Mouse (Mus musculus) right cerebral cortex, postnatal 10 days (tissue): ENCODE data around the gene Slc1a1.

ENCODE experiments used
- DNase-seq, 2 experiments: peaks; one replicate each; pipeline ENCODE4 v3.0.0; 2021; ENCODE audit warnings: low spot score in 2 of 2

Slc1a1 gene

DNA sequence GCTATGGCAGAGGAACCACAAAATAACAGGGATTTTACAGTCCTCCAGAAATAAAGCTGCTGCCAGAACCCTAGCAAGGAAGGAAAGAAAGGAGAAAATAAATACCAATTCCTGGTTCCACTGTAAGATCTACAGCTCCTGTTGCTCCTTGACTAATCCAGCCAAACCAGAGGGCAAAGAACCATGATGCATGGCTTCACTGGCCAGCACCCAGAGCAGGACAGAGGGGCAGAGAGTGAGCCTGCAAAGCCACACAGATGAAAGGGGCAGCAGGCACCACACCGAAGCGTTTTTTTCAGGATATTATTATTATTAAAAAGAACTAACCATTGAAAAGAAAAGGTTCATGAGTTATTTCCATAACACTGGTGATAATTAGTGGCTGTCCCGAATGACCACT, 17.2 kb downstream of the Slc1a1 start:
- no peak for DNase-seq

DNA sequence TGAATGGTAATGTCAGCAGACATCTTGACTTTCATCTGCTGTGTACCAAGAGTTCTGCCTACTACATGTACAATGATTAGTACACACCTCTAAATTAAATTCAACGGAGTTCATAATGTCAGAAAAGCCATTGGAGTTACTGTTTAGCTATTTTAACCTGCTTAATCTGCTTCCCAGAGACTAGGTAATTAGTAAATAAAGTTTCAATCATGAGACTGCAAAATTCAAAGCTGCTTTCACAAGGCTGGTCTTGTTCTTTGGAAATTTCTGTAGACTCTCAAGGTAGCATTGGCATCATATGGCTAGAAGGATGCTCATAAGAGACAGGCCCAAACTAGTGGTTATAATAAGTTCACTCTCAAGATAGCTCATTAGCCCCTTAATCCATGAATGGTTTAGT, 20.0 kb downstream of the Slc1a1 start:
- no peak for DNase-seq

DNA sequence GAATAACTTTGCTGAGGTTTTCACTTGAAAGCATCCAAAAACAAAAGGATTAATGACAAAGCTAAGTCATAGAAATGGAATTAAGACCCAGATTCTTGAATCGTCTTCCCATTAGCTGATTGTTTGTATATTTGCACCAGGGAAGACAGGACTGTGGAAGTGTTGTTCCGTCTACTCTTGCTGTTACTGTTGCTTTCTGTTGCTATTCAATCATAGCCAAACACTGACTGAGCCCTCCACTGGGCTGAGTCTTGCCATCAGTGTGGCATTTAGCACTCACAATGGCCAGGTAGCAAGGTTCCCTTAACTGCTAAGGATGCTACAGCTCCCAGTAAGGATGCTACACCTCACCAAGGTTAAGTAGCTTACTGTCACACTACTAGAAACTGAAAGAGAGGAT, 25.4 kb downstream of the Slc1a1 start:
- DNase-seq, result no peak

DNA sequence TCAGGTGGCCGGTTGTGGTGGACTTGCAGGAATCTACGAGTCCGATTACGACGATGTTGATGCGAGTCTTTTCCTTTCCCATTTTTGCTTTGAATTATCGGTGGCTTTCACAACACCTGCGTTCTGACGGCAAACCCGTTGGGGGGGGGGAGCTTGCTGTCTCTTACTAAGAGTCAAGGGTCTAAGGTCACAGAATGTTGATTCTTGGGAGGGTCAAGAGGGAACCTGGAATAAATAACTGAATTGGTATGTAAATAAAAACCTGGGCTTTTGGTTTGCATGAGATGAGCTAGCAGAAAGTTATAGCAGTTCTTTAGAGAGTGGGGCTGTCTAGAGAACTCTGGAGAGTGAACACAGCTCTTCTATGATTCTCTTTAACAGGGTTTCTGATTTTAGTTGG, 28.8 kb downstream of the Slc1a1 start:
- no peak for DNase-seq

DNA sequence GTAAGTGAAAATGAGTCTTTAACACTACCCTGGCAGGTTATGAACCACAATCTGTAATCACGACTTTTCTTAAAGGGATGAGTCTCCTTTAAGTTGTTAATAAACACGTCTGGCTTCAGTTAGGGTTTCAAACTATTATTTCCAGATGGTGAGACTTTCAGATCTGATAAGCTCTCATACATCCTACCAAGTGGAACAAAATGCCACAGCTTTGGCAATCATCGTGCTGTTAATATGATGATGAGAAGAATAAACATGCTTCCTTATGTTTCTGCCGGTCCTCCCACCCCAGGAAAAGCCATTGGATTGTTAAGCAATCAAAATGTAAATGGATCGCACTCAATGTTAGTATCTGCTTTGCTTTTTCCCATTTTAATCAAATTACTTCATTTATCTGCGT, 30.1 kb downstream of the Slc1a1 start:
- DNase-seq, result no peak

DNA sequence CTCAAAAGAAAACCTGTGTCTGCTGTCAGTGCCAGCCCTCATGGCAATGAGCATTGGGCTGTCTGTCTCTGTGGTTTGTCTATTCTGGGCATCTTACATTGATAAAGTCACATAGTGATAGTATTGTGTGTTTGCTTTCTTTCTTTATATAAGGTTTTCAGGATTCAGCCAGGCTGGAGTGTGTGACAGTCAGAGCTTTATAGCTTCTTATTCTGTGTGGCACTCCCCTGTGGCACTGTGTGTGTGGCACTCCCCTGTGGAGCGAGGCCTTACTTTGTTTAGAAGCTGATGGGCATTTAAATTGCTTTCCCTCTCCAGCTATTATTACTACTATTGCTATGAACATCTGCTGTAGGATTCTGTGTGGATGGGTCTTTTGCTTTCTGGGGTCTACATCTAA, 30.7 kb downstream of the Slc1a1 start:
- DNase-seq, result no peak

DNA sequence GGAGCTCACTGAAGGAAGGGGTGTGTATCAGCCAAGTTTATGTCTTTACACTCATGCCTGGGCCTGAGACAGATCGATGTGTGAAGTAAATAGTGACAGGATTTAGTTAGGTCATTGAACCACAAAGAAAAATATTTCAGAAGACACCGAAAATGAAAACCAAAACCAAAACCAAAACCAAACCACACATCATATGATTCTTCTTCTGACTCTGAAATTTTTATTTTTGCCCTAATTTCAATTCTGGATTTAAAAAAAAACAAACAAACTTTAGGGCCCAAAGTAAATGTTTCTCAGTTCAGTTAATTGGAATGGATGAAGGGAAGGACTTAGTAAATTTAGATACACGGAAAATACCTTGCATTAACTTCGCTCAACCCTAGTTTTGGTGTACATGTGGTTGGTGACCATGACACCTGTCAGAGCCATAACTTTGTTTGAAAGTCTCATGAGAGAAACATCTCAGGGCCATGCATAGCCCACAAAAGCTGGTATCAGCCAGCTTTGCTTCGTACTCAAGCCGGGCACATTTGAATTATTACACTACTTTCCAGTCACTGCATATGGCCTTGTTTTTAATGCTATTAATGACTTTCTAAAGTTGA, 34.5 kb downstream of the Slc1a1 start:
- DNase-seq, result no peak

DNA sequence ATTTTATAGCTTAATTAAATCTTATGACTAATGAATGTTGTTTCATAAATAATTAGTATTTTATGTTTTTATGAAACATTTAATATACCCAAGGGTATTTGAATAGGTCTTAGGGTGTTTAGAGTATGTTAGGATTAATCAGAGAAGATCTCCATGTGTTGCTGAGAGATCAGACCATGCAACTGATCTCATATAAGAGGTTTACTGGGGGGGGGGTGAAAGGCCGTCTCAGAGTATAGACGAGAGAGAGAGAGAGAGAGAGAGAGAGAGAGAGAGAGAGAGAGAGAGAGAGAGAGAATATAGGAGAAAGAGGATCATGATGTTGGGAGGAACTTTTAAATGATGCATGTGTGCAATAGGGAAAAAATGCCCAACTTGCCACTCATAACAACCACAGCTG, 35.5 kb downstream of the Slc1a1 start:
- no peak for DNase-seq

DNA sequence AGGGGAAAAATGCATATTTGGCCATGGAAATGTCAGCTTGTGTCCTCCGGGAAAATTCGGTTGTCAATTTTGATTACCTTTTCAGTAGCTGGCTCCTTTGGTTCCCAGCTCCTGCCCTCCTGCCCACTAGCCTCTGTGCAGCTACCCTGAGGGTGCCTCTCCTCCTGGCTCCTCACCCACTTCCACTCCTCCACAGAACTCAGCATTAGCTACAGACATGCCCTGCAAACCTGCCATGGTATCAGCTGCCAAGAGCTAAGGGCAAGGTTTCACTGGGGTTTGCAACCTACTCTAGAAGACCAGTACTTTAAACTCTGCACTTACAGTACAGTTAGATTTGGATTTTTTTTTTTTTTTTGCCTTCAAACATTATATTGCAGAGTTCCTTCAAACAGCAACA, 44.6 kb downstream of the Slc1a1 start:
- no peak for DNase-seq

DNA sequence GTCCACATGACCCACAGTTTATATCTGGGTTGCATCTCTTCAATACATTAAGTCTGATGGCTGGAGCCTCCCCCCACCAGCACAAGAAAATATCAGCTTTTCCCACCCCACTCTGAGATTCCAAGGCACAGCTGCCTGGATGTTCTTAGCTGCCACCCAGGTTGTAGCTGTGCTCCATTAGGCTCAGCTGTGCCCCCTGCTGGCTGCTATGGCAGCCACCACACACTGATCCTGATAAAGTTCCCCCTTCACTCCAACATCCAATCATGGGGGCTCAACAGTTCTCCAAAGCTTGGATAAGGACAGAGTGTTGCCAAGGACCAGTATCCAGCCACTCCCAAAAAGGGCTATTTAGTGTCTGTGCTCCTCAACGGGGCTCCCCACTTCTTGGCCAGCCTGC, 48.3 kb downstream of the Slc1a1 start:
- peak in 1 of 2 experiments; percentile 42 for DNase-seq

DNA sequence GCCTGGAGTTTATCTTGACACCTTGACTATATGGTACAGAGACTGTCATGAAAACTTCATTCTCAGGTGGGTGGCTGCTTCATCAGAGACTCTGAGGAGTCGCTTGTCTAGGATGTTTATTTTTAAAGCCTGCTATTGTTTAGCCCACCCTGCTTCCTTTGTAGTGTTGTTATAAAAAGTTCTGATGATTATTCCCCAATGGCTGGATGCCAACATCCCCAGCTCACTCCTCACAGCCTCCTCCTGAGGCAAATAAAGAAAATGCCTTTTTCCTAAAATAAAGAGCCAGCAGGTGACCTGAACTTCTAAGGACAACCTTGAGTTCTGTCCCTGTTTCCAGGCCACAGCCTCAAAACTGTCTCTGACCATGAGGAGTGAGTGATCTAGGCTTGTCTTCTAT, 53.6 kb downstream of the Slc1a1 start:
- no peak for DNase-seq

DNA sequence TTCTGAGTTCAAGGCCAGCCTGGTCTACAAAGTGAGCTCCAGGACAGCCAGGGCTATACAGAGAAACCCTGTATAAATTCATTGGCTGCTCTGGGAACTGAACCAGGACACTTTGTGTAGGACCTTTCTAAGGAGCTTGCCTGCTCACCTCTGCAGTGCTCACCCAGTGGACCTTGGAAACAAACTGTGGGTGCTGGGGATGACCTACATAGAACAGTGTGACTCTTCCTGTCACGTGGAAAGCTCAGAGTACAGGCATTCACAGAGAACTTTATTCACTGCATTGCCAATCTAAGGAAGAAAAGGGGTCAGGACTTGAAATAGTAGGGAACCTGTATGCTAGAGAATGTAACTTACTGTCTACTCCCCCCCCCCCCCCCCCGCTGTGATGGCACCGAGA, 54.4 kb downstream of the Slc1a1 start:
- DNase-seq, result no peak

DNA sequence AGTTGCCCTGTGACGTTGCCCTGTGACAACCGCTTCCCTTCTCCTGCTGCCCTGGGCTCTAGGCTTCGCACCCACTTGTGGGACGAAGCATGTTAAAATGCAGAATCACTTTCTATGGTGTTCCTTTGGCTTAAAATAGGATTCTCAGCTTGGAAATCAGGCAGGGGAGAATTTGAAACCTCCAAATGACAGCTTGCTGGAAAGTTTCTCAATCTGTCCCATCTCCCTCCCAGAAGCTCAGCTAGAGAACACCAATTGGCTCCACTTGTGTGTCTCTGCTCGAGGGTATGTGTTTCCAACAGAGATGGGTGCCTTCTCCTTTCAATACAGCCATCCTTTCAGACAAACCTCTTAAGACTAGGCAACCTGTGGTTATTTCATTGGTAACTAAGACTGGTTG, 56.4 kb downstream of the Slc1a1 start:
- peak in 1 of 2 experiments; percentile 42 for DNase-seq

DNA sequence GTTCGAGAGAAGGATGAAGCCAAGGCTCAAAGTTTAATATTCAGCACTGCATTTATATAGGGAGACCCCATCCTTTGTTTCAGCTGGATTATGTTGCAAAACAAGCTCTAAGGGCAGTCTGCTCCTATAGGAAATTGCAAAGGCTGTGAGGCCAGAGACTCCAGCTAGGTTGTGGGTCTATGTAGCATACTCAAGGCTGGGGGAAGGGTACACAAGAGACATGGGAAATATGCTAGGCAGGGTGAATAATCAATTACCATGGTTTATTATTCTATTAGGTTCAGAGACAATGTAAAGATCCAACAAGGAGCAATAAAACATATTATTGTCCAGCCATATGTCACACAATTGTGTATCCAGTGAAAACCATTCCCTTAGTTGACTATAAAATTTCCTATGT, 57.0 kb downstream of the Slc1a1 start:
- no peak for DNase-seq

DNA sequence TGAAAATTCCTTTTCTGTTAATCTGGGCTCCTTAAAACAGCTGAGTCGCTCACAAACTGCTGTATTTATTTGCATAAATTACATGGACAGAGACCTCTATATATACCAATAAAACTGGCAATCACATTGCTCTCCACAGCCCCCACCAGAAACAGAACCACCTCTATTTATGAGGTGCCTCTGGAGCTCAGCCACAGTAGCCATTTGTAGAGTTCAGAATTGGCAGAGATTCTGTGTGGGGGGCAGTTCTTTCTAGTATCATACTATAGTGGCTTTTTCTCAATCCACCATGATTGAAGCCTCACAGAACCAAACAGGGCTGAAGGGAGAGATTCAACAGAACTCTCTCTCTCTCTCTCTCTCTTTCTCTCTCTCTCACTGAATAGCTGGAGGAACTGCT, 61.8 kb downstream of the Slc1a1 start:
- peak; percentile 65 to 79 for DNase-seq

DNA sequence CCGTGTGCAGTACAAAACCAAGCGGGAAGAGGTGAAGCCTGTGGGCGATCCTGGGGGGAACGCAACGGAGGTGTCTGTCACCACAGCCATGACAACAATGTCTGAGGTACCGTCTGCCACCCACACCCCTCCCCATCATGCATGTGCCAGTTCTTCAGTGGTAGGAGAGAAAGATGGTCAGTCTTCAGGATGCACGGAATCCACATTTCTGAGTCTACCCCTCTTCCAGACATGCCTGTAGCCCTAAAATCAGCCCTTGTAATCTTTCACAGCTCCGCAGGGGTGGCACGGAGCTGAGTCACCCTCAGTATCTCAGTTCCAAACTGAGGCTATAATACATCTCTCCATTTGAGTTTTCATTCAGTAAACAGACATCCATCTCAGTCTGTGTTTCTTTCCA, 62.6 kb downstream of the Slc1a1 start:
- no peak for DNase-seq

DNA sequence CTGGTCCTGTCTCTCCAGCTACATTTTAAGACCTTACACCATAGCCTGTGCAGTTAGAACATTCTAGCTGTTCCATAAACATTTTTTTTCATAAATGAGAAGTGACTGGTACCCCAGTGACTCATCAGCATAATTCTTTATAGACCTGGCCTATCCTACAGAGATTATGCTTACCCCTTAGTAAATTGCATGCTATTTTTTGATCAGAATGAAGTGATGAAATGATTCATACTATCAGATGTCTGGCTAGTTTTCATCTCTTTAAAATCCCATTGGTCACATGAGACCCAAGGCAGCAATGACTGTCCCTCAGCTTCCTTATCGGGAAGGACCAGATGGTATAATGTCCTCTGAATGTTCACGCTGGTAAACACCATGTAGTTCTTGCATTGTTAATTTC, 65.9 kb downstream of the Slc1a1 start:
- no peak for DNase-seq

DNA sequence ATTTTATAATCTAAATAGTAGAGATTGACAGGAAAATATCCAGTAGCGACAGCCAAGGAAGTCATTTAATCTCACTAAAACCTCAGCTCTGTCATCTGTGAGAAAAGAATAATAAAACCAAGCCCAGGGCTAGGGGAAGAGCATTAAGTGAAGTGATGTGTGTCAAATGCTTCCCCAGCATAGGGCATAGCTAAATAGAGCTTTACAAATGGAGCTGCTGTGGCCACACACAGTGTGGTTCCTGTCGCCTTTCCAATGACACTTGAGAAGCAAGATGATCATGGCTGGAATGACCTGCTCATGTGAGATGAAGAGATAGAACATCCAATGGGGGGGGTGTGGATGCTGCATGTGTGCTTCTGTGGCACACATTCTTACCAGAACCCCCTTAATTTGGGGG, 67.3 kb downstream of the Slc1a1 start:
- DNase-seq, result no peak

DNA sequence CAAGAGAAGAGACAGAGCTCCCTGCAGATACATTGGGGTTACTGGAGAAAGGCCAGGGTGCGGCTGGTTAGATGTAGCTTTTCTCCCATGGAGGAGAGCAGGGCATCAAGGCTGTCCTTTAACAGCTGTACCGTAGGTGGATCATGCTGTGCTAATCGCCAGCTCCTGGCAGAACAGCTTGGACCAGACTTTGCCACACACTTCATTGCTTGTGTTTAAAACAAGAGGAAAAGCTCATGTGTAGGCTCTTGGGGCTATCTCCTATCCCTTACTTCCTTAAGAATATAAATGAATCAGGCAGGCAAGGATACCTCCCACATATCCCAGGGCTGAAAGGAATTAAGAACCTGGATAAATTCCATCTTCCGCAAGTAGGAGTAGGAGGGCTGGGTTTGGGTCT, 68.0 kb downstream of the Slc1a1 start:
- DNase-seq, result peak in 1 of 2 experiments; percentile 32

DNA sequence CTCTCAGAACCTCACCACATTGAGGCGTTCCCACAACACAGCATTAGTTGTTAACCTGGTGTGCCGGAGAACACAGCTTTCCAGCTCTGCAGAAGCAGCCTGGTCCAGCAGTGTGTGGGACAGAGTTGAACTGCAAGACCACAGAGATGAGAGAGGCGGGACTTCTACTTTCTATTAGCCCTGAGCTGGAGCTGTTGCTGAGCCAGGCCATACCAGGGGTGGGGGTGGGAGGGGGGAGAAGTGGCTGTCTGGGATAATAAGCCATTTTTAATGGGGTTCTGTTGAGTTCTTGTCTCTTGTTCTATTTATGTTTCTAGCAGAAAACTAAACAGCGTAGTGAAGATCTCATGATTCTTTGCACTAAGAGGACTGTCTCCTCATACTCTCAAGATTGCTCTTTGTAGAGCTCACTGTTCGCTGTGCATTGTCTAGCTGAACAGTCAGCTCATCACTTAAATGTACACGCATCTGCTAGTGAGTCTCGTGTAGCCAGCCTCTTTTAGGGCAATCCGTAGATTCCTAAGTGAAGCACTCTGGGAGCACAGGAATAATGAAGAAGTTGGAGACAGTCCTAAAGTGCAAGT, 68.8 kb downstream of the Slc1a1 start:
- DNase-seq, result no peak

DNA sequence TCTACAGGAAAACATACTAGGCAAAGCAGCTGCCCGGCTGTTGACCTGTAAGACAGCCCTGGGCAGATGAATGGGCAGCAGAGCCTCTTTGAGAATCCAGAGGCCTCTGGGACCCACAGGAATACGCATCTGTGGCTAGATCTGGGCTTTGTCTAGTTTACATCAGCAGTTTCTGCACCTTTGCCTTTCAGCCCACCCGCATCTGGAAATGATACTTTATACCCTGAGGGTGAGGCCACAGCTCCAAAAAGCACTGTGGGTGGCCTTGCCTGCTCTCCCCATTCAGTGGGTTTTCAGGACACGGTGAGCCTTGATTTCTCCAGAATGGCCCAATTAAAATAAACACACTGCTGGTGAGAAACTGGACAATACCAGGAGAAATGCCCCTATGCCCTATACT, 73.3 kb downstream of the Slc1a1 start:
- DNase-seq, result no peak

DNA sequence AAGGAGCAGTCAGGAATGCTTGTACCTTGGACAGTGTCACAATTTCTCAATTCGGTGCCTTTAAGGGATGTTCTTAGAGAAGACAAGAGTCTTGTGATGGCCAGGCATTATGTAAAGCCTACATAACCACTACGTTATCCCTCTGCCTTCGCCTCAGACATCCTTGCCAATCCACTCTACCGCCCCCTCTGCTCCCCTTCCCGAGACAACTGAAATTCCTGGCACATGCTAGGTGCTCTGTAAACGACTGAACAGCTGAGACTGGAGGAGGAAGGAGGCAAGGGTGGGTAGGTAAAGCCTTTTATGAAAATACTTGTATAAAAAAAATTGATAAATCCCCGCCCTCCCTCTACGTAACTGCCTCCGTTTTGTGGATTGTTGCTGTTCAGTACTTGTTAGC, 73.8 kb downstream of the Slc1a1 start:
- DNase-seq, result no peak

DNA sequence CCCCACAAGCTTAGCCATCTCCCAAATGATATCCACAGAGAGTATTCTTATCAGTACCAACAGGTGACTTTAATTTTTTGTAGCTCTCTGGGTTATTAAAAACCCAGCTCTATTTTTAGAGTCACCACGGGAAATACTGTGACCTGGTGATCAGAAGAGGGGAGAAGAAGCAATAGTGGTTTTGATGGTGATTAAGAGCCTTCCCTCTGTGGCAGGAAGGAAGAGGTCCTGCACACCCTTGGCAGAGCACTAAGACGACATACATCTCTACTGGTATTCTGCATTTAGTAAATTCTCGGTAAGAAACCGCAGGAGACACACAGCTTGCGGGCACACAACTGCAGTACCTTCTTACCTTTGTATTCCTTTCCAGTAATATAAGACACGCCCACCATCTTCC, 79.7 kb downstream of the Slc1a1 start:
- no peak for DNase-seq

DNA sequence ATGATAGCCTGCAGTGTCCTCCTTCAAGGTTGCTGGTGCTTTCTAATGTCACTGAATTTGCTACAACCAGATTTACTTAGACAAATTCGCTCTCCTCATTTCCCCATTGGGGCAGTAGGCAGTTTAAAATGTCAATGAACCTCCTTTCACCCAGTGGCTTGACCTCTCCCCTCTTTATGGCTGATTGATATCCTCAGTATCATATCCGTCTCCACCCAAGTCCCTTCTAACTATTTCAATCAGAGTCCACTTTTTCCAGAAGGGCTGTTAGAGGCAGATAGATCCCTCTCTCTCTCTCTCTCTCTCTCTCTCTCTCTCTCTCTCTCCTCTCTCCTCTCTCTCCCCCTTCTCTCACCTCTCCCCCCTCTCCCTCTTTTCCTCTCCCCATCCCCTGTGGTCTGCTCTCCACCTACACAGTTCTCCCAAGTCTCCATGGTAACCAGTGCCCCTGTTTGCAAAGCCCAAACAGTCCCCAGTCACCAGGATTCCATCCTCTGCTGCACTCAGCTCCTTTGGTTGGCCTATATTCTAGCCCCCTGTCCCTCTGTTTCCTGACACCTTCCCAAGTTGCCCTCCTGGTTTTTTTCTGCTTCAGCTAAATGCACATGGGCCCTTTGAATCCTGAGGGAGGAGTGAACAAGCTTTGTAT, 80.9 kb downstream of the Slc1a1 start:
- no peak for DNase-seq
